11 mouse cellular contexts compared by ENCODE assay signal in the genomic region with DNA sequence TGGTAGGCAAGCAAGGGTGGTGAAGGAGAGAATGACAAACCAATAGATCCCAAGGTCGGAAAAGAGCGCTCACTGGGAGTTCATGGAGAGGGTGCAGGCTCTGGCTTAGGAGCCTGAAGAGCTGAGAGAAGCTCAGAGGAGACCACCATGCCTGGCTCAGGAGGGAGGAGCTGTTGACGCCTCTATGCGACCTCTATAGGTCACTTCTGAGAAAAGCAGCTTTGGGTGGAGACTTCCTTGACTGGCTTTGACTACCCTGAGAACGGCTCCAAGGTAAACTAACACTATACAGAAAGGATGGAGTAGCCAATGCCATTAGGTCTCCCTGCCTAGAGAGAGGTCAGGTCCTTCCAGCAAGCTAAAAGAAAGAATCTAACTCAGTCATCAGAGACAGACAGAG.
A peak's percentile ranks its signal among the peaks of the same experiment; 100 is the strongest.
DNase-seq lines count a peak whose midpoint lies in the region; ATAC-seq and TF ChIP-seq lines count a peak whose summit lies in the region.
"Had no signal": no experiment of that assay in that cellular context is flagged by ENCODE, and none has a peak within 500 bp of the region (broad histone marks: within the 10 kb centered on the region; RNA-seq: fewer than 3 reads in every experiment).

No protein-coding gene starts in this region.

- ATAC-seq in megakaryocyte progenitor cell, adult 5-6 weeks (replicated peaks; ENCODE audit: poor library complexity): peak; percentile 94
- ATAC-seq in erythroid progenitor cell, adult 5-6 weeks (replicated peaks; ENCODE audit: low FRiP score, poor library complexity, severe bottlenecking): no peak
- ATAC-seq: forebrain, embryonic 16.5 days had no signal

- H3K4me1 ChIP-seq in kidney, adult 2 months (ENCODE audit: control insufficient read depth, insufficient read depth, low read length): no peaks in the 10 kb centered on the region
- H3K4me1 ChIP-seq in limb, embryonic 10.5 days: peaks cover 48% of the 10 kb centered on the region

- TF ChIP-seq POLR2A in kidney, adult 2 months (IDR thresholded peaks at IDR 0.05; ENCODE audit: low read depth, low read length): no peak

- no peak; the same call in 1 of the 2 replicates for TF ChIP-seq CTCF in kidney, adult 2 months (conservative IDR thresholded peaks at IDR 0.05; ENCODE audit: insufficient read depth, insufficient read length, low read depth, low read length)

- H3K9me3 ChIP-seq in limb, embryonic 10.5 days (replicated peaks): no peaks in the 10 kb centered on the region

- 50% methylated on average over 5 of the region's 5 CpGs for WGBS in kidney, adult 2 months
- 33% methylated on average over 5 of the region's 5 CpGs for WGBS in limb, embryonic 10.5 days

- no peak overlapping the region for H3K4me3 ChIP-seq in kidney, adult 2 months (ENCODE audit: insufficient read depth, low read depth, low read length)
- no peak overlapping the region for H3K4me3 ChIP-seq in limb, embryonic 10.5 days
- H3K4me3 ChIP-seq: myocyte had no signal

- no peak overlapping the region for H3K27ac ChIP-seq in kidney, adult 2 months (ENCODE audit: insufficient read depth, low read depth, low read length)
- no peak overlapping the region for H3K27ac ChIP-seq in limb, embryonic 10.5 days

- H3K27me3 ChIP-seq in kidney, adult 2 months (replicated peaks; ENCODE audit: control insufficient read depth, insufficient read depth, low read length): no peaks in the 10 kb centered on the region
- peaks cover 13% of the 10 kb centered on the region; the same call in 1 of the 2 replicates for H3K27me3 ChIP-seq in limb, embryonic 10.5 days (ENCODE audit: low read depth, poor library complexity, severe bottlenecking)

- DNase-seq in kidney, adult 2 months: peak; percentile 5
- no peak for DNase-seq in kidney, adult 9 months
- peak; percentile 34 for DNase-seq in A20 (ENCODE audit: low read depth, low spot score)
- peak; percentile 62 for DNase-seq in ZHBTc4 (ENCODE audit: low read depth, low spot score)
- no peak for DNase-seq in cerebellum, adult 11-12 months
- DNase-seq in limb, embryonic 10.5 days (ENCODE audit: low spot score): no peak
- DNase-seq: adrenal gland, postnatal 25 days had no signal

- no peaks in the 10 kb centered on the region for H3K36me3 ChIP-seq in kidney, adult 2 months (ENCODE audit: control insufficient read depth, insufficient read depth, low read length)
- no peaks in the 10 kb centered on the region for H3K36me3 ChIP-seq in limb, embryonic 10.5 days

Comparison
In these comparisons a context has a peak if more than half of its experiments do, and no peak if none do; other contexts are left out.
1. DNase-seq: peak in kidney, adult 2 months (single experiment), A20 (single experiment) and ZHBTc4 (single experiment); none in kidney, adult 9 months (single experiment), cerebellum, adult 11-12 months (single experiment) and limb, embryonic 10.5 days (single experiment).